Mouse (Mus musculus) natural killer cell, adult 2 months (primary cell): Measurements from ENCODE around the gene Etv6.

Source experiments
- DNase-seq, 2 experiments: peaks; one replicate each; pipeline ENCODE4 v3.0.0; 2022; ENCODE audit warnings: low spot score in 2 of 2

The Etv6 gene

DNA sequence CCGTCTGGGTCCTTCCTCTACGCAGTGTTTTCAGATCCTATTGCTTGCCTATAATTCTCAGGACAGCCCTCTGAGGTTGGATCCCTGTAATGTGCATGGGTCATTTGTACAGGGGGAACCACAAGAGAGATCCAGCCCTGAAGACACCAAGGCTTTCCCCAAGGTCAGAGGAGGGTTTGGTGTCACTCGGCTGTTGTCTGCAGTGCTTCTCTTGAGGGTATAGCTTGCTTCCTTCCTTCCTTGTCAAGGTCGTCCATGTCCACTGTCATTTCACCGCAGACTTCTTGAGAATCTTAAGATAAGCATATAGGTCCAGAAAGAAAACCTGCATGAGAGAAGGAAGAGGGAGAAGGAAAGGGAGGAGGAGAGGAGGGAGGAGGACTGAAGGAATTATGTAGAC is 215.3 kb downstream of the Etv6 start:
- no peak for DNase-seq

DNA sequence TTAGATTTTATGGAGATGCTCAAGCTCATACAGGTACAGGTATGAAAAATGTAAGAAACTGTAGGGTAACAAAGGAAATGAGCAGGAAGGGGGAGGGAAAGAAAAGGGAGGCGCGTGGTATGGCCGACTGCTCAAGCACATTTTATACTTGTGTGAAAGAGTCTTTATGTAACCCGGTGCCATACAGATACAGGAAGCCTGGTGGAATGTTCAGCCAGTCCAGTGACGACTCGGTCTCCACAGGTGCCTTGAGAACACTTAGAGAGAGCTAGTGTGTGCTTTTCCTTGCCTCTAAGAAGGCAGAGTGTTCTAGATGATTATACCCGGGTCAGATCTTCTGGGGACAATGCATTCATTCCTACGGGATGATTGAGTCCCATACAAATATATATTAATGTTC is 215.9 kb downstream of the Etv6 start:
- DNase-seq = no peak

DNA sequence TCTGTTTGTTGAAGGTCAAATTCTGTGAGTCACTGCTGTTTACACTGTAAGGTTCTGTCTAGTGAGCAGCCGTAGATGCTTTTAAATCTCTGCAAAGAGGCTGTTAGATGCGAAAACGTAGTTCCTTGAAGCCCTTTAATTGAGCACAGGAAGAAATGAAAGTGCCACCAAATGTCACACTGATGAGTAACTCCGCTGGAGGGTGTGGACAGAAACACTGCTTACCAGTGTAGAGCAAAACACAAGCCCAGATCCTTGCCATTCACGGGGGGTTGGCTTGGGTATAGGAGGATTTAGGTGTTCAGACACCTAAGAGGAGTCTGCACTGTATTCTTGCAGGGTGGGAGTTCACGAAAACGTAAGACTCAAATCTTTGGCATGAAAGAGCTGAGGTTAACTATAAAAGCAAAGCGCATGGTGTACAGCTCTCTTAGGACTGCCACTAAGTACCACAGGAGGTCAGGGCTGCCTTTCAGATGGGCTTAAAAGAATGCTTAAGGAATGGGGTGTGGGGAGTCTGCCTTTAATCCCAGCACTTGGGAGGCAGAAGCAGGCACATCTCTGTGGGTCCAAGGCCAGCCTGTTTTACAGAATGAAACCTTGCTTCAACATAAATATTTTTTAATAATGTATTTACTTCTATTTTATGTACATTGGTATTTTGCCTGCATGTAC is 216.7 kb downstream of the Etv6 start:
- no peak for DNase-seq

DNA sequence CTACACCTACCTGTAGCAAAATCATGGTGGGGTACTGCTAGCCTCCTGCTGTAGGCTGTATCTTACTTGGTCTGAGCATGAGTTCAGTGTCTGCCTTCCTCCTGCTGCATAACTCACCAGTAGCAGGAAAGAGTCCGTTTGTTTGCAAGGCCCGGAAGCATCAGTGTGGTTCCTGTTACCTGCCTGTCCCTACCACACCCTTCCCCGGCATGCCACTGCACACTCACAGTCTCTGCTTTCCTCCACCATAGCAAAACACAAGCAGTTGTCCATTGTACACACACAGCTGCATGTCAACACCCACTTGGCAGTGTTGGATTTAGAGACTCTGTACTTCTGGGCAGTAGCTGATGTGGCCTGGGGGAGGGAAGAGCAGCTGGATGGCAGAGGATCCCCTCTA is 220.9 kb downstream of the Etv6 start:
- DNase-seq = no peak

DNA sequence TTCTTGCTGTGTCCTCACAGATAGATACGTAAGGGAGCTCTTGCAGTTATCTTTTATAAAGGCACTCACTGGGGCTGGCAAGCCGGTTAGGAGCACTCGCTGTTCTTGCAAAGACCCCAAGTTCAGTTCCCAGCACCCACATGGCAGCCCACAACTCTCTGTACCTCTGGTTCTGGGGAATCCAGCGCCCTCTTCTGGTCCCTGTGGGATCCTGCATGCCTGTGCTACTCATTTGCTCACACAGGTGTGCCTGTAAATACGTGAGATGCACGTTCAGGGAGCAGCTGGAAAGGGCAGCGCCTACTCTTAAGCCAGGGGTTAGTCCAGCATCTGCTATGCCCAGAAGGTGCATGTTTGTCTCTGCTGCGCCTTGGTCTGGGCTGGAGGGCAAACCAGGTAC is 224.4 kb downstream of the Etv6 start:
- no peak for DNase-seq

DNA sequence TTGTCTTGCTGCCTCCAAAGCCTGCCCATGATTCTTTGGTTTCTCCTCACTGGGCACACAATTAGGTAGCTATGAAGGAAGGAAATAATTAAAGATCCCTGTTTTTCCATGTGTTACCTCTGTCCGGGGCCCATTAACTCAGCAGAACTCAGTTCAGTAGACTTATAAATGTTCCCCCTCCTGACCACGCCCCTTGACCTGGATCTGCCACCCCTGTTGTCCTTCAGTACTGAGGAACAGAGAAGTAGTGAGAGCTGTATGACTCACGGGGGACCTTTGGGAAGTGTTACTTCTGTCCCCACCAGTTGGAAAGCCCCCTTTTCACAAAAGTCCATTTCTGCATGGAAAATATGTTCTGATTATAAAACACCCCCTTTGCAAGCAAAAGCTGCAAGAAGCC is 226.4 kb downstream of the Etv6 start:
- DNase-seq = no peak

DNA sequence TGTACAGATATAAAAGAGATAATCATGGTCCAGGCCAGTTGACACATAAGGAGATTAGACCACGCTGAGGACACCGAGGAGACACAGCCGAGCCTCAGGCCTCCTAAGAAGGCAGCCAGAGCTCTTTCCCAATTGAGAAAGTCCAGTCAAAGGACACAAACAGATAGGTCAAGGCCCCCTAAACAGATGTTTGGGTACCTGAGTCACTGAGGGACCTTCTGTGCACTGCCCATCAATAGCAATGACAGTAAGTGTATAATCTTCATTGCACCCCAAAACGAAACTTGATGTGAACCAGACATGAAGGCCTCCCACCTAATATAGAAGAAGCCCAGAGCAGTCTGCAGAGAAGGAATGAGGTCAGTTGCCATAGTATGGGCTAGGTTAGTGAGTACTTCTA is 226.9 kb downstream of the Etv6 start:
- no peak for DNase-seq

DNA sequence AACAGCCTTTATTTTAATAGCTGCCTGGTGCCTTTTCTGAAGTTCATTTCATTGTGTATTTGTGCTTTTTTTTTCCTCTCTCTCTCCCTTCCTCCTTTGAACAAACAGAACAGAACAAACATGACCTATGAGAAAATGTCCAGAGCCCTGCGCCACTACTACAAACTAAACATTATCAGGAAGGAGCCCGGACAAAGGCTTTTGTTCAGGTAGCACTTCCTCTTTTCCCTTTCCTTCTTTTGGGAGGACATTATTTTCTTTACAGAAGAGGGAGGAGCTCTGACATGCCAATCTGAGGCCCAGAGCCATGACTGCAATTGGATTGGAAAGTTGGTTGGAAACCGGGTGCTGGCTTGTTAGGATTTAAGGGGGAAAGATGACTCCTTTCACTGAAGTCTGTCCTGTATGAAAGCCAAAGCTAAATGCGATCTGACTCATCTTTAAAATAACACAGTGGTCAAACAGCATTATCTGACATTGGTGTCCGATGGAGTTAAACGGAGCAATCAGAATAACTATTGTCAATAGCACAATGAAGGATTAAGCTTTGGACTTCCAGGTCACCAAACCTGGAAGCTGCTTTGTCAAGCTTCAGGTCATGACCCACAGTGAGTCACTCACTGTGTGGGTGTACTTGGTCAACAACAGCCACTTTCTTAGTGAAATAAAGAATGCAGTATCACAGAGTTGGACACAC is 227.6 kb downstream of the Etv6 start:
- DNase-seq = no peak

DNA sequence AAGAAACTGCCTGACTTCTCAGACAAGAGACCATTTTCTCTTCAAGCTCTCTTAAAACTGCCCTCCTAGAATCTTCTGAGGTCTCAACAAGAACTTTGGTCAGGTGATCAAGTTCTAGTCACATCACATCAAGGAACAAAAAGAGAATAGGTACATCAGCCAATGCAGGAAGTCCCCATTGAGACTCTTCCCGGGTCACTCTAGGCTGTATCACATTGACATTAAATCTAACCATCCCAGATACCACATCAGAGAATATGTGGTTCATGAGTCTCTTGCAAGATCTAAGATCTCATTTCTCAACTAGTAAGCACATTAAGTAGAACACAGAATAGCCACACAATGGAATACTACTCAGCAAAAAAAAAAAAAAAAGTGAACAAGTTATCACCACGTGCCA is 238.4 kb downstream of the Etv6 start:
- DNase-seq = no peak

DNA sequence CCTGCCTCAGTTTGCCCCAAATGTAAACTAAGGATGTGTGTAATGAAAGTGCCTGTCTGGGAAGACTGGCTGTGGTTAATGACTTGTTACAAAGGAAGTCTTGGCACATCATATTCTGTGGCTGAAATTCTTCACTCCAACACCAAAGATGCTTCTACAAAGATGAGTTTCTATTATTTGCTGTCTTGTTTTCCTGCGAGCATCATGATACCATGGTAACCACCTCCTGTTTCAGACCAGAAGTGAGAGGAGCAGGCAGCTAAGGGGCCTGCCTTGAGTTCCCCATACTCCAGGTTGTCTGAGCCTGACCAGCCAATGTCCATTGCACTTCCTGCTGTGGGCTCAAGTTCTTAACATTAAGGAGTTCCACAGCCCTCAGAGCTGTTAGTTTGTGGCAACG is 241.5 kb downstream of the Etv6 start:
- DNase-seq = no peak

DNA sequence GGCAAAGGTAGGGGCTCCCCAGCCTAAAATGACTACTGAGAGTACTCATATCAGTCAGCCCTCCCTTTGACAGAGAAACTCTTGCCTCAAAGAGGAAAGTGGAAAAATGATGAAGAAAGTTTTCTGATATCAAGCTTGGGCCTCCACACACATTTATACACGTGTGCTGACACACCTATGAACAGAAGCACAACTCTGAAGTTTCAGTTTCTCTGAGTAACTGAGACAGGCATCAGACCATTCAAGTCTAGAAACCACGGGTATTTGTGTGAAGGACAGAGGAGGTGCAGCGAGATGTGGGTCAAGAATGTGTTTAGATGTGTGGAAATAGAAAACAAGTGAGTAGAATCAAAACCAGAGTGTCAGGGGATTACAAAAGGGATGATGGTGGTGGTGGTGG is 246.6 kb downstream of the Etv6 start:
- DNase-seq = no peak

DNA sequence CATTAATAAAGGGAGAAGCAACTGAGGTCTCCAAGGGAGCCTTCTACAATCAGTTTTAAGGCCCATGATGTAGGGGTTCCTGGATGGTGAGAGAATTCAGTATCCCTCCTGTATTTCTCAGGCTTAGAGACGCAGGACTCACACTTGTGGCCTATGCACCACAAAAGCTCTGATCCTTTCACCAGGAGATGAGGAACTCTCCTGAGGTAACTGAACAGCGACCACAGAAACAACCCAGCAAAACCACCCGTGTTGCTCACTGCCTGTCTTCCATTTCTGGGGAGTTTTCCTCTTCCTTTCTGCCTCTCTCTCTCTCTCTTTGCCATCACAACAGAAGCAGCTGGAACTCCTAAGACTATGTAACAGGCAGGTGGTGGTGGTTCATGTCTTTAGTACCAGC is 256.3 kb downstream of the Etv6 start:
- no peak for DNase-seq

DNA sequence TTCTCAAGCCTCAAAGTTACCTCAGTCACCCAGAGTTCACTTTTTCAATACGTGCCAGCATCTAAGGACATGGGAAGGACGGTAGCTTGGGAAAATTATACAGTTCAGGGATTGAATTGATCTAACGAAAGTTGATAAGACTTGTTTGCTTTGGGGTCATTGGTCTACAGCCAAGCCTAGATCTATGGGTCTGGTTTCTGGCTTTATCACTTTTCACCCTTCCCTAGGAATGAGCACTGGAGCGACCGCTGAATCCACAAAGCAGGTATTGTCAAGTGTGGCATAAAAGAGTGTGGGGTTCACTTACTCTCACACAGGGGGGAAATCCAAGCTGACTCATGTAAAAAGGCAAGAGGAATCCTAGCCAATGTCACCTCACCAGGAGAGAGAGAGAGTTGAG is 256.9 kb downstream of the Etv6 start:
- no peak for DNase-seq

DNA sequence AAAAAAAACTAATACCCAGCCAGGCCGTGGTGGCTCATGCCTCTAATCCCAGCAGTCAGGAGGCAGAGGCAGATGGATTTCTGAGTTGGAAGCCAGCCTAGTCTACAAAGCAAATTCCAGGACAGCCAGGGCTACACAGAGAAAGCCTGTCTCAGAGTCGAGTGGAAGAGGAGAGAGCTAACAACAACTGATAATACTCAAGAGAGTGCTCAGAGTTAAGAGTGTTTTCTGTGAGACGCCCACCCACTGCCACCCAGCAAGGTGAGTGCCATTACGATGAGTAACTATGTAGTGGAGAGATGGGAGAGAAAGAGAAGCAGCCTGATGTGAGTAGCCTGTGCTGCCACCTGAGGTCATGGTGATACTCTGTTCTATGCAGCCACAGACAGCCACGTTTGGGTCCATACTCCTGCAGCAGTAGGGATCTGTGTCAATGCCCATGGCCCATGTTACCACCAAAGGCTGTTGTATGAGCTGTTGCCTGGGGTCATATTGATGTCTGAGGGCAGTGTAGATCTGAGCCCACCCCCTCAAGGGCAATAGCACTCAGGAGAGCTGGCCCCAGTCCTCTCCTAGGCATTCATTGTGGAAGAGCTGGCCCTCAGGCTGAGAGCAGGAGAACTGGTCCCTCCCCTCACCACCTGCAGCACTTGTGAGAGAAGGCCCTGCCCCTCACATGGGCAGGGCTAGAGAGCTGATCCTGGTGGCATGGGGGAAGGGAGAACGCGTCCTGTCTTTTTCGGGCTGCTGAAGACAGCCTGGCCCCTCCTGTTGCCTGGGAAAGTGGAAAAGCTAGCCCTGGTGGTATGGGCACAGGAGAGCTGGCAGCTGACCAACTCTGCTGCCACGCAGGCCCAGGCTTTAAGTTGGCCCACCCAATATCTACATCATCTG is 258.4 kb downstream of the Etv6 start:
- DNase-seq = no peak

DNA sequence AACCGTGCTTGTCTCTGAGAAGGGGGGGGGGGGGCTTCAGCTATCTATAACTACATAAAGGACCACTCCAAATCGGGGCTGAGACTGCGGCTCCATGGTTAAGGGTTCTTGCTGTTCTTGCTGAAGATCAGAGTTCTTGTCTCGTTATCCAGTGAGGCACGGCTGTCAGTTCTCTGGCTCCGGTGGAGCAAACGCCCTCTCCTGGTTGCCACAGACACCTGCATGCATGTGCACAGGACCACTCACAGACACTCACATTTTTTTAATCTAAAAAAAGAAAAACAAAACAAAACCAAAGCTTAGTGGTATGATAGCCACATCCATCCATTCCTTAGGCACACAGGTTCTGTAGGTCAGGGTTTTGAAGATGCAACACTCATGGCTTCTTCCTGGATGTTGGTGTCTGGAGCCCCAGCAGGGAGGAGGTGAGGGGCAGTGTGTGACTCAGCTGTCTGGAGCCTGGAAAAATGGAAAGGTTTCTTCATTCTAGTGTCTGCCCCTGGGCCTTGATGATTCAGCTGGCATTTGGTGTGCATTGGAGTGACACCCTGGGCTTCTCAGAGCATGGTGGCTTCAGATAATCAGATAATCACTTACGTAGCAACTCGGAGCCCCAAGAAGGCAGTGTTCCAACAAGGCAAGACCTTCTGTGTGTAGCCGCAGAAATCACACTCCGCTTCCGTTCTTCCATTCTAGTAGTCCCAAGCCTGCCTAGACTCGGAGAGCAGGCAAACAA is 262.6 kb downstream of the Etv6 start:
- no peak for DNase-seq

DNA sequence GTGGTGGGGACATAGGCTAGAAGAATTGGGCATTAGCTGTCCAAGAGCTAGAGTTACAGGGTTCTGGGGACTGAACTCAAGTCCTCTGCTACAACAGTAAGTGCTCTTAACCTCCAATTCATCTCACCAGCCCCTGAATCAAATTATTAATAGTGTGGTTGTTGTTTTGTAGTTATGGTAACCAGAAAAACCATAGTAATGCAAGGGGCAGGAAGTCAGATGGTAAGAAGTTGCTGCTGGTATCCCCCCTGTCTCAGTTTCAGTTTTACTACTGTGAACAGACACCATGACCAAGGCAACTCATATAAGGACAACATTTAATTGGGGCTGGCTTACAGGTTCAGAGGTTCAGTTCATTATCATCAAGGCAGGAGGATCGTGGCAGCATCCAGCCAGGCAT is 266.5 kb downstream of the Etv6 start:
- DNase-seq = no peak

DNA sequence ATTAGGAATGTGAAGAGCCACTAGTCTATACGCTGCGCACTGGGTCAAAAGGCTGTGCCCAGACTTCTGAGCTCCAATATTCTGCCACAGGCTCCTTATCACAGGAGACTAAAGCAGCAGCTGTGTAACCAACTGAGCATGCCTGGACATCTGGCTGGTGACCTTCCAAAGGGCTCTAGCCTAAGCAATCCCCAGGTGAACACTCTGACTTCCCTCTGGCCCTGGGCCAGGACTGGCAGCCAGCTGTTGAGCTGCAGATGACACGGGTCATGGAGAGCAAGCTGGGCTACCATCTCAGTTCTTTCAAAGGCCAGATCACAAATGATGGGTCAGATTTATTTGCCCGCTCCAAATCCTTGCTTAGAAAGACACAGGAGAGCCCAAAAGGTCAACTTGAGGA is 275.8 kb downstream of the Etv6 start:
- DNase-seq = no peak

DNA sequence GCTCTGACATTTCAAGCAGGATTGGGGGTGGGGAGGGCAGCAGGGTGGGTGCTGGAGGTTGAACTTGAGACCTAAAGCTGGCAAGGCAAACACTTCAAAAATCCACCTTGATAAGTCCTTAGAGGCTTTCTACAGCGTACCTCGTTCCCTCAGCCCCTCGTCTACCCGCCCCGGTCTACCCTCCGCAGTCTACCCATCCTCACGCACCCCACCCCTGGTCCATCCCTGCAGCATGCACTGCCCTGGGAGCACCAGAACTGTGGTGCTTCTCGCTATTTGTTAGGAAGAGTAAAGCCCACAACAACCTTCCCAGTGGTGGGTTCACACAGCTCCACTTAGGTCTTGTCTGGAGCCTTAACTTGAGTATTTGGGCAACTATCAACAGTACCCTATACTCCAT is 277.1 kb downstream of the Etv6 start:
- DNase-seq = no peak

DNA sequence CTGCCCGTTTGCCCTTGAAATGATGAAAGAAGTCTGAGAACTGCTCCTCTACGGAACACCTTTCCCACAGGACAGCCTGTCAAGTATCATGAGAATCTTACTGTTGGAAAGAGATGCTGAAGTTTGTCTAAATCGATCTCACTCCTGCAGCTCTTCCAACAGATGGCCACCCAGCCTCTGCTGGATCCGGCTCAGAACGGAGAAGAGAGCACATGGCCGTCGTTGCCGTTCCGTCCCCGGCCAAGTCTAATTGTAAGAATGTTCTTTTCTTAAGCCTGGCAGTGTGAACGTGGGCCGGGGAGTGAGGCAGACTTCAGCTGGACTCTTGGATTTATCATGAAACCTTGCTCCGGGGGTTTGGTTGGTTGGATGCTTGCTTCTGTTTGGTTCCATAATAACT is 281.9 kb downstream of the Etv6 start:
- no peak for DNase-seq
